Mouse (Mus musculus) mesoderm, embryonic 11.5 days (tissue): ENCODE results near the gene Smg1.

Experiments used
- DNase-seq: peaks from one replicate; pipeline ENCODE4 v3.0.0-alpha.2; 2012; ENCODE audit warnings: low read depth, low spot score

The Smg1 gene

GRCm38 (mm10) chr7:118104458-118105052, 138.9 kb downstream of the Smg1 start:
- DNase-seq: peak; percentile 41

GRCm38 (mm10) chr7:118103462-118104379, 139.7 kb downstream of the Smg1 start:
- no peak for DNase-seq

DNA sequence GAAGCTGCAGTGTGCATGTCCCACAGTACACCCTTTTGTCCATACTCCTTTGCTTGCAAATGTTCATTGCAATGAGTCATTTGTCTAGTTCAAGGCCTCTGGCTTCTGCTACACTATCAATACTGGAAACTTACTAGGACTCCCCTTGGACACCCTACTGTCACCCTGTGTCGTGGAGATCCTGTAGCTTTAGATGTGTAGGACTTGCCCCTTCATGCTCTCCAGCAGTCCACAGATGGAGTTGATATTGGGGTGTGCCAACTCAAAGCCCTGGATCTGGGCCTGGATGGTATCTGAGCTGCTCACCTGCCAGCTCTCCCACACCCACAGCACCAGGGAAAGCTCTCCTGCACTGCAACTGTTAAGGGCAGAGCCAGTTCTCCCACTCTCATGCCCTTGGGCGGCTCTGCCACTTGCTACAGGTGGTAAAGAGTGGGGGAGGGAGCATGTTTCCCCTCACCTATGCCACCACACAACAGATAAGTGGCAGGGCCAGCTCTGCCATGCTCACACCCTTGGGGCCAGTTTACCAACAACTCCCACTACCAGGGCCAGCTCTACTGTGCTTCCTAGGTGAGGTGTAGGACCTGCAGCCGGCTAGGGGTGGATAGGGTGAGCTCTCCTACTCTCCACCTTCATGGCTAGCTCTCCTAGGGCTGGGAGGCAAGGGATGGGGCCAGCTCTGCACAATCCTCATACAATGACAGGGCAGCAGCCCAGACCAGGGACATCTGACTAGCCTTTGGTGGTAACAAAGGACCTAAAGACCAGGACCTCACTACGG, 140.6 kb downstream of the Smg1 start:
- DNase-seq: no peak

DNA sequence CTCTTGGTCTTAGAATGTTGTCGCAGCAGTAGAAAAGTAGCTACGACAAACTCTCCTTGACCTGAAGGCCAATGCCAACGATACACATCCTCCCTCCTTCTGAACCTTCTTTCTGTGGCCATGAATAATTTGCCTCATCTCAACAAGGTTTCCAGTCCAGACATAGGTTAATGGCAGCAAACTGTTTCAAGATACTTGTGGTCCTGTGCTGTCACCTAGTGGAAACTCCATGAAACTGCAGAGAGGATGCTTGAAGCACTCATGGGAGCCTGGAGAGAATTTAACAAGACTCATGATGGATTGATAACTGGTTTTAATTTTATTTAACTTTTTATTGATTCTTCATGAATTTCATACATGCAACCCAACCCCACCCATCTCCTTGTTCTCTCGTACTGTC, 141.2 kb downstream of the Smg1 start:
- peak; percentile 80 for DNase-seq

DNA sequence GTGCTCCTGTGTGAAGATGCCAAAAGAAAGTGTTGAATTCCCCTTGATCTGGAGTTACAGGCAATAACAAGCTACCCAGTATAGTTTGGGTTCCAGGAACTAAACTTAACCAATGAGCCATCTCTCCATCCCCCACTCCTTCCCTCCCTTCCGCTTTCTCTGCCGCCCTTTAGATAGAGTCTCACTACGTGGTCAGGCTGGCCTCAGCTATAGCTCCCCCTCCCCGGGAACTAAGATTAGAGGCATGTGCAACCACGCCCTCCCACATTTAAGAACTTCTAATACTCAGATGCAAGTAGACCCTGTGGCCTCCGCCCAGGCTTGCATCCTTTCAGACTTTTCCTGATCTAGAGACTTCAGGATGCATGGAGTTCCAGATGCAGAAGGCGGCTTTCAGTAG, 145.9 kb downstream of the Smg1 start:
- DNase-seq: no peak
